ENCODE assay signal across 22 mouse cellular contexts in the genomic region with DNA sequence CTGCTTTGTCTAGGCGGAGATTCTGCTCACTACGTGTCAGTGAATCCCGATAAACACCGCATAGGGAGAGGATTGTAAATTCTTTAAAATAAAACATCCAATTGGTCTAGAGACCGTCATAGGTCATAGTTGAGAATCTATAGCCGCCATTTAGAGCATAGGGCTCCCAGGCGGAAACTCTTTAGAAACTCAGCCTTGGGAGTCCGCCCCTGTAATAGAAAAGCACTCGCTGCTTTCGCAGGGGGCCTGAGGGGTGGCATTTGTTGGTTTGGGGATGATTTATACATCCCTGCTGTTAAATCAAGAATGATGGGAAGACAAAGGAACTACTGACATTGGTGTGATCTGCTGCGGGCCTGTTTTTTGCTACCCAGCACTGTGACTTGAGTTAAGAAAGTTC. TPM values are rescaled to one million over a fixed set of nuclear protein-coding genes. Genes with fewer than 3 reads are reported as not detected.
DNase-seq lines count a peak whose midpoint lies in the region; ATAC-seq and TF ChIP-seq lines count a peak whose summit lies in the region.
"Had no signal": no experiment of that assay in that cellular context is flagged by ENCODE, and none has a peak within 500 bp of the region (broad histone marks: within the 10 kb centered on the region; RNA-seq: fewer than 3 reads in every experiment).

No protein-coding gene starts in this region.

- H3K4me2 ChIP-seq in forebrain, embryonic 16.5 days (ENCODE audit: low read length) = no peak overlapping the region
- peak overlapping the region; percentile 1; the same call in 1 of the 2 replicates for H3K4me2 ChIP-seq in midbrain, embryonic 11.5 days
- H3K4me2 ChIP-seq in midbrain, postnatal 0 days (ENCODE audit: low read depth, low read length, poor library complexity, severe bottlenecking) = no peak overlapping the region
- H3K4me2 ChIP-seq in embryonic facial prominence, embryonic 15.5 days (replicated peaks) = peak overlapping the region; percentile 70
- 0 out of 2 replicates have a peak overlapping the region, but pooled peaks have one; percentile 3 for H3K4me2 ChIP-seq in neural tube, embryonic 13.5 days
- H3K4me2 ChIP-seq: liver, embryonic 15.5 days had no signal

- peaks cover 68% of the 10 kb centered on the region for H3K27me3 ChIP-seq in forebrain, embryonic 10.5 days (ENCODE audit: poor library complexity, severe bottlenecking)
- H3K27me3 ChIP-seq in forebrain, embryonic 16.5 days (replicated peaks; ENCODE audit: control insufficient read depth, insufficient read depth, low read length) = peaks cover 28% of the 10 kb centered on the region
- H3K27me3 ChIP-seq in midbrain, embryonic 11.5 days (ENCODE audit: control insufficient read depth, insufficient read depth, low read length) = peaks cover 58% of the 10 kb centered on the region
- H3K27me3 ChIP-seq in midbrain, postnatal 0 days (ENCODE audit: insufficient read depth, low read length) = peaks cover 55% of the 10 kb centered on the region
- peaks cover 8% of the 10 kb centered on the region; the same call in 1 of the 2 replicates for H3K27me3 ChIP-seq in embryonic facial prominence, embryonic 15.5 days
- H3K27me3 ChIP-seq in neural tube, embryonic 13.5 days = peaks cover 98% of the 10 kb centered on the region

- no peaks in the 10 kb centered on the region for H3K9me3 ChIP-seq in forebrain, embryonic 10.5 days
- no peaks in the 10 kb centered on the region for H3K9me3 ChIP-seq in forebrain, embryonic 16.5 days (ENCODE audit: control insufficient read depth, low read length)
- H3K9me3 ChIP-seq in midbrain, embryonic 11.5 days (ENCODE audit: control insufficient read depth, low read length) = no peaks in the 10 kb centered on the region
- no peaks in the 10 kb centered on the region for H3K9me3 ChIP-seq in midbrain, postnatal 0 days (ENCODE audit: low read length)
- no peaks in the 10 kb centered on the region for H3K9me3 ChIP-seq in embryonic facial prominence, embryonic 15.5 days (replicated peaks)
- no peaks in the 10 kb centered on the region for H3K9me3 ChIP-seq in neural tube, embryonic 13.5 days
- H3K9me3 ChIP-seq: heart, embryonic 12.5 days; liver, embryonic 15.5 days had no signal

- WGBS in forebrain, embryonic 10.5 days = 10% methylated on average over 11 of the region's 11 CpGs
- 45% methylated on average over 11 of the region's 11 CpGs for WGBS in forebrain, embryonic 16.5 days
- WGBS in midbrain, embryonic 11.5 days = 15% methylated on average over 11 of the region's 11 CpGs
- 31% methylated on average over 11 of the region's 11 CpGs for WGBS in midbrain, postnatal 0 days
- WGBS in embryonic facial prominence, embryonic 15.5 days = 28% methylated on average over 11 of the region's 11 CpGs
- 5% methylated on average over 11 of the region's 11 CpGs for WGBS in neural tube, embryonic 13.5 days

- peak; percentile 29 for DNase-seq in forebrain, embryonic 10.5 days (ENCODE audit: extremely low spot score, low spot score)
- DNase-seq in midbrain, embryonic 11.5 days (ENCODE audit: low spot score, missing footprints) = no peak
- no peak for DNase-seq in midbrain, postnatal 0 days (ENCODE audit: low spot score)
- no peak for DNase-seq in lung, postnatal 10 days
- DNase-seq: cerebellum, adult 11 months; cerebellum, postnatal 14 days; heart, postnatal 36 days; layer of hippocampus, postnatal 36 days; lung, postnatal 14 days; retina, postnatal 1 day; right cerebral cortex, postnatal 4 days; thymus, postnatal 36 days had no signal

- H3K4me1 ChIP-seq in forebrain, embryonic 10.5 days = peaks cover 59% of the 10 kb centered on the region
- peaks cover 27% of the 10 kb centered on the region for H3K4me1 ChIP-seq in forebrain, embryonic 16.5 days (replicated peaks; ENCODE audit: control insufficient read depth, insufficient read depth, low read length)
- peaks cover 24% of the 10 kb centered on the region for H3K4me1 ChIP-seq in midbrain, embryonic 11.5 days (ENCODE audit: control insufficient read depth, insufficient read depth, low read length)
- peaks cover 11% of the 10 kb centered on the region; the same call in 1 of the 2 replicates for H3K4me1 ChIP-seq in midbrain, postnatal 0 days (ENCODE audit: insufficient read depth, low read length)
- H3K4me1 ChIP-seq in embryonic facial prominence, embryonic 15.5 days = peaks cover 34% of the 10 kb centered on the region
- H3K4me1 ChIP-seq in neural tube, embryonic 13.5 days (replicated peaks) = peaks cover 35% of the 10 kb centered on the region
- H3K4me1 ChIP-seq: liver, embryonic 15.5 days had no signal

- no peak overlapping the region for H3K9ac ChIP-seq in forebrain, embryonic 16.5 days (replicated peaks; ENCODE audit: low read depth, low read length)
- H3K9ac ChIP-seq in midbrain, embryonic 11.5 days (ENCODE audit: low read length) = no peak overlapping the region
- H3K9ac ChIP-seq in midbrain, postnatal 0 days (replicated peaks; ENCODE audit: low read length, poor library complexity, severe bottlenecking) = no peak overlapping the region
- peak overlapping the region; percentile 26; the same call in 1 of the 2 replicates for H3K9ac ChIP-seq in embryonic facial prominence, embryonic 15.5 days
- no peak overlapping the region for H3K9ac ChIP-seq in neural tube, embryonic 13.5 days
- H3K9ac ChIP-seq: heart, embryonic 12.5 days; liver, embryonic 15.5 days had no signal

- H3K27ac ChIP-seq in forebrain, embryonic 10.5 days = 0 out of 2 replicates have a peak overlapping the region, but pooled peaks have one; percentile 76
- H3K27ac ChIP-seq in forebrain, embryonic 16.5 days (ENCODE audit: low read length) = no peak overlapping the region
- H3K27ac ChIP-seq in midbrain, embryonic 11.5 days (ENCODE audit: low read depth, low read length) = no peak overlapping the region
- H3K27ac ChIP-seq in midbrain, postnatal 0 days (ENCODE audit: low read depth, low read length) = no peak overlapping the region
- peak overlapping the region; percentile 98 for H3K27ac ChIP-seq in embryonic facial prominence, embryonic 15.5 days (replicated peaks)
- H3K27ac ChIP-seq in neural tube, embryonic 13.5 days (replicated peaks) = no peak overlapping the region
- H3K27ac ChIP-seq: liver, embryonic 15.5 days had no signal

- no peak for ATAC-seq in forebrain, embryonic 16.5 days
- no peak for ATAC-seq in midbrain, embryonic 11.5 days (ENCODE audit: low FRiP score)
- ATAC-seq in midbrain, postnatal 0 days (ENCODE audit: low FRiP score) = no peak
- no peak for ATAC-seq in embryonic facial prominence, embryonic 15.5 days (ENCODE audit: insufficient number of reproducible peaks, low FRiP score, low TSS enrichment, low read depth)
- no peak for ATAC-seq in neural tube, embryonic 13.5 days (ENCODE audit: low read depth)
- ATAC-seq in erythroid progenitor cell, adult 5-6 weeks (replicated peaks; ENCODE audit: low FRiP score, poor library complexity, severe bottlenecking) = no peak
- ATAC-seq: CD4-positive, CD25-positive, alpha-beta regulatory T cell, adult 4 months; intestine, embryonic 16.5 days had no signal

- H3K4me3 ChIP-seq in forebrain, embryonic 10.5 days = peak overlapping the region; percentile 72; the same call in 1 of the 2 replicates
- H3K4me3 ChIP-seq in forebrain, embryonic 16.5 days (replicated peaks; ENCODE audit: low read length) = no peak overlapping the region
- no peak overlapping the region for H3K4me3 ChIP-seq in midbrain, embryonic 11.5 days (ENCODE audit: low read depth, low read length)
- no peak overlapping the region for H3K4me3 ChIP-seq in midbrain, postnatal 0 days (ENCODE audit: low read depth, low read length)
- peak overlapping the region; percentile 68 for H3K4me3 ChIP-seq in embryonic facial prominence, embryonic 15.5 days (replicated peaks)
- H3K4me3 ChIP-seq in neural tube, embryonic 13.5 days = no peak overlapping the region
- H3K4me3 ChIP-seq: erythroblast, embryonic 14.5 days; liver, embryonic 15.5 days had no signal

- H3K36me3 ChIP-seq in forebrain, embryonic 10.5 days (replicated peaks) = peaks cover 6% of the 10 kb centered on the region; the same call in 1 of the 2 replicates
- H3K36me3 ChIP-seq in forebrain, embryonic 16.5 days (ENCODE audit: control insufficient read depth, insufficient read depth) = no peaks in the 10 kb centered on the region
- H3K36me3 ChIP-seq in midbrain, embryonic 11.5 days (ENCODE audit: control insufficient read depth, insufficient read depth, low read length) = no peaks in the 10 kb centered on the region
- H3K36me3 ChIP-seq in midbrain, postnatal 0 days (ENCODE audit: insufficient read depth, low read length) = no peaks in the 10 kb centered on the region
- H3K36me3 ChIP-seq in embryonic facial prominence, embryonic 15.5 days = no peaks in the 10 kb centered on the region
- H3K36me3 ChIP-seq in neural tube, embryonic 13.5 days = no peaks in the 10 kb centered on the region
- H3K36me3 ChIP-seq: heart, embryonic 12.5 days; liver, embryonic 15.5 days had no signal

- no peak for TF ChIP-seq CTCF in midbrain, postnatal 0 days (IDR thresholded peaks at IDR 0.05)

RNA-seq across cellular contexts. Expression of a gene that starts 5.8 kb away (rescaled TPM):
- 32.2 and 35.9 TPM in 2 replicates for polyA plus RNA-seq in forebrain, embryonic 10.5 days (2016; fragmentation: Nextera tagmentation; extraction: Ambion mirVana)
- polyA plus RNA-seq in forebrain, embryonic 16.5 days (2015; fragmentation: Nextera tagmentation; extraction: Ambion mirVana) = 3.4 and 6.3 TPM in 2 replicates
- 14.2 and 16.5 TPM in 2 replicates for polyA plus RNA-seq in midbrain, embryonic 11.5 days (2014; fragmentation: Nextera tagmentation; extraction: Ambion mirVana)
- total RNA-seq in midbrain, postnatal 0 days (2014; rRNA removed) = 6.0 and 7.8 TPM in 2 replicates
- polyA plus RNA-seq in midbrain, postnatal 0 days (2015; fragmentation: Nextera tagmentation; extraction: Ambion mirVana) = 4.2 and 4.3 TPM in 2 replicates
- polyA plus RNA-seq in embryonic facial prominence, embryonic 15.5 days (2015; fragmentation: Nextera tagmentation; extraction: Ambion mirVana) = 98.5 and 110 TPM in 2 replicates
- 5.6 and 13.7 TPM in 2 replicates for polyA plus RNA-seq in neural tube, embryonic 13.5 days (2015; fragmentation: Nextera tagmentation; extraction: Ambion mirVana)
- 0.42 TPM in 1 of 2 replicates, not detected in the other for total RNA-seq in erythroid progenitor cell, adult 5-6 weeks (2015; ENCODE audit: low replicate concordance)
- 0.51 TPM in 1 of 2 replicates, not detected in the other for total RNA-seq in erythroid progenitor cell, adult 5-6 weeks (2017; ENCODE audit: low replicate concordance)
- total RNA-seq: MEL had no signal
- polyA plus RNA-seq: CD4-positive, CD25-positive, alpha-beta regulatory T cell, adult 4 months; erythroblast, embryonic 14.5 days had no signal

Comparison
In these comparisons a context has a peak if more than half of its experiments do, and no peak if none do; other contexts are left out.
1. H3K27ac ChIP-seq: peak in forebrain, embryonic 10.5 days (single experiment) and embryonic facial prominence, embryonic 15.5 days (single experiment); none in forebrain, embryonic 16.5 days (single experiment), midbrain, embryonic 11.5 days (single experiment), midbrain, postnatal 0 days (single experiment) and neural tube, embryonic 13.5 days (single experiment).
2. H3K4me3 ChIP-seq: peak in forebrain, embryonic 10.5 days (single experiment) and embryonic facial prominence, embryonic 15.5 days (single experiment); none in forebrain, embryonic 16.5 days (single experiment), midbrain, embryonic 11.5 days (single experiment), midbrain, postnatal 0 days (single experiment) and neural tube, embryonic 13.5 days (single experiment).
3. H3K4me2 ChIP-seq: peak in midbrain, embryonic 11.5 days (single experiment), embryonic facial prominence, embryonic 15.5 days (single experiment) and neural tube, embryonic 13.5 days (single experiment); none in forebrain, embryonic 16.5 days (single experiment) and midbrain, postnatal 0 days (single experiment).